Mouse (Mus musculus) lung, embryonic 15.5 days (tissue): Measurements from ENCODE around the gene Hgfac. TPM values are rescaled to one million over a fixed set of nuclear protein-coding genes. Genes with fewer than 3 reads are reported as not detected.

Experiments
- ATAC-seq: fragments of 200-750 bp; cut with Nextera tagmentation; 2 replicates; pipeline ENCODE4 v1.8.0; 2017; ENCODE audit warnings: moderate number of reproducible peaks, borderline replicate concordance; ENCODE audit not compliant: low FRiP score, low TSS enrichment; ENCODE audit errors: extremely low read depth
- H3K27ac ChIP-seq: fragments of 300-500 bp; sonication (generic); 2 replicates; pipeline ENCODE4 v1.5.1; 2015; ENCODE audit warnings: moderate library complexity, mild to moderate bottlenecking, inconsistent platforms
- H3K27me3 ChIP-seq: fragments of 300-500 bp; sonication (generic); 2 replicates; pipeline ENCODE4 v1.6.1; 2015; ENCODE audit warnings: inconsistent platforms
- H3K36me3 ChIP-seq: fragments of 300-500 bp; sonication (generic); 2 replicates; pipeline ENCODE4 v1.6.1; 2015; ENCODE audit warnings: inconsistent platforms
- H3K4me1 ChIP-seq: fragments of 300-500 bp; sonication (generic); 2 replicates; pipeline ENCODE4 v1.6.1; 2015; ENCODE audit warnings: inconsistent platforms
- H3K4me2 ChIP-seq: fragments of 300-500 bp; sonication (generic); 2 replicates; pipeline ENCODE4 v1.6.1; 2015; ENCODE audit warnings: inconsistent platforms, mild to moderate bottlenecking, moderate library complexity
- H3K4me3 ChIP-seq: fragments of 300-500 bp; sonication (generic); 2 replicates; pipeline ENCODE4 v1.5.1; 2015; ENCODE audit warnings: mild to moderate bottlenecking, inconsistent platforms
- H3K9ac ChIP-seq: fragments of 300-500 bp; sonication (generic); 2 replicates; pipeline ENCODE4 v1.6.1; 2015; ENCODE audit warnings: inconsistent platforms
- H3K9me3 ChIP-seq: fragments of 300-500 bp; sonication (generic); 2 replicates; pipeline ENCODE4 v1.6.1; 2016; ENCODE audit warnings: inconsistent platforms
- WGBS: fragments of 180-500 bp; shearing (Covaris S2); methylation state at CpG from one replicate; pipeline ENCODE4 v1.1.7; 2015; 5-methylcytosine and 5-hydroxymethylcytosine counted together
- polyA plus RNA-seq: library from polyadenylated mRNA; unstranded; fragments of >200 nt; fragmentation: Nextera tagmentation; extraction: Ambion mirVana; gene quantifications from 2 replicates; pipeline ENCODE4 v1.2.1, GENCODE M21; 2015

Hgfac gene
- polyA plus RNA-seq = 0.56 and 1.8 TPM in 2 replicates

GRCm38 (mm10) chr5:35041268-35041829, at the start of gene Hgfac:
Hgfac (plus strand) TSS chr5:35041509.
- no peaks in the 10 kb centered on the region for H3K27me3 ChIP-seq
- no peaks in the 10 kb centered on the region for H3K9me3 ChIP-seq
- H3K4me2 ChIP-seq = no peak within 1 kb of the TSS
- no peak for ATAC-seq
- no peaks in the 10 kb centered on the region for H3K4me1 ChIP-seq
- 26% methylated on average over 6 of the region's 6 CpGs for WGBS
- H3K4me3 ChIP-seq = no peak within 1 kb of the TSS
- no peak within 1 kb of the TSS for H3K27ac ChIP-seq
- no peak within 1 kb of the TSS for H3K9ac ChIP-seq
- no peaks in the 10 kb centered on the region for H3K36me3 ChIP-seq

DNA sequence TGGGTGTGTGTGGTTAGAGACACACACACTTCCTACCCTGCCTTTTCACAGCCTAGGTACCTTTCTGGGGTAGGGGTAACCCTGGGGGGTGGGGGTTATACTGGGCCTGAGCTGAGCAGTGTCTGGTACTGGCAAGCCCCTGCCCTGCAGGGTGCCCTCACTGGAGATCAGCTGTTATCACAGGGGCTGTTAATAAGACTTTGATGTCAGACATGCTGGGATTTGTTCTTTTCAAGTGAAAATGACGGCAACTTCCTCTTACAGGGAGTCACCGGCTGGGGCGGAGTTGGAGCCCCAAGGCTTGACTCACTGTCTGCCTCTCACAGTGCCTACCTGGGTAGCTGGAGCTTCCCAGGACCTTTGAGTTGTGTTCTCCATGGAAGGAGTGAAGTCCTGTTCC, 42.6 kb upstream of the Hgfac start:
- Histone ChIP-seq H3K27ac (no peak overlapping the region), H3K4me3 (no peak overlapping the region), H3K9me3 (no peaks in the 10 kb centered on the region), H3K36me3 (no peaks in the 10 kb centered on the region), H3K27me3 (no peaks in the 10 kb centered on the region), H3K4me1 (no peaks in the 10 kb centered on the region), H3K4me2 (no peak overlapping the region), H3K9ac (no peak overlapping the region)
- no peak for ATAC-seq
- 52% methylated on average over 3 of the region's 3 CpGs for WGBS

- Histone ChIP-seq H3K4me1 (no peaks in the 10 kb centered on the region), H3K9ac (no peak overlapping the region), H3K4me2 (no peak overlapping the region), H3K36me3 (no peaks in the 10 kb centered on the region), H3K27ac (no peak overlapping the region), H3K9me3 (no peaks in the 10 kb centered on the region), H3K4me3 (no peak overlapping the region), H3K27me3 (no peaks in the 10 kb centered on the region)
- no peak for ATAC-seq
- 69% methylated on average over 6 of the region's 6 CpGs for WGBS
Observed at GRCm38 (mm10) chr5:34999281-34999680, 42.0 kb upstream of the Hgfac start.

- Histone ChIP-seq H3K9ac (no peak overlapping the region), H3K4me3 (no peak overlapping the region), H3K4me1 (no peaks in the 10 kb centered on the region), H3K27ac (no peak overlapping the region), H3K27me3 (no peaks in the 10 kb centered on the region), H3K4me2 (no peak overlapping the region), H3K36me3 (no peaks in the 10 kb centered on the region), H3K9me3 (no peaks in the 10 kb centered on the region)
- ATAC-seq = no peak
Observed at GRCm38 (mm10) chr5:35000323-35000722, 41.0 kb upstream of the Hgfac start.

DNA sequence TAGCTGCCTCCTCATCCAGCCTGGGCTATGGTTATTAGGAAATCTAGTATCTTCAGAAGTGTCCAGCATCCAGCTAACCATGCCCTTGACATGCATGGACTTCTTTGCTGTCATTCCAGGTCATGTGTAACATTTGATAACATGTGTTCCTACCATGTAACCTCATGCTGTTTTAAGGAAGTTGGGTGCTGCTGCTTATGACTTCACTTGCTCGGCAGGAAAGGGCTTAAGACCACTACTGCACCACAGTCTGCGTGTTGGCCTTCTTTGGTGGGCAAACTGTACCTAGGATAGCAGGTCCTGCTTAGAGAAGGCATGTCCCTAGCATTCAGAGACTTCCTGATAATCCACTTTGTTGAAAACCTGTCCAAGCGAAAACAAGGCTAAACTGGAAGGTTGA, 40.2 kb upstream of the Hgfac start:
- Histone ChIP-seq H3K9me3 (no peaks in the 10 kb centered on the region), H3K4me3 (no peak overlapping the region), H3K4me1 (no peaks in the 10 kb centered on the region), H3K36me3 (0 out of 2 replicates have a peak, but pooled peaks cover 3% of the 10 kb centered on the region), H3K27me3 (no peaks in the 10 kb centered on the region), H3K27ac (no peak overlapping the region), H3K9ac (no peak overlapping the region), H3K4me2 (no peak overlapping the region)
- no peak for ATAC-seq
- WGBS = 69% methylated on average over 3 of the region's 3 CpGs

DNA sequence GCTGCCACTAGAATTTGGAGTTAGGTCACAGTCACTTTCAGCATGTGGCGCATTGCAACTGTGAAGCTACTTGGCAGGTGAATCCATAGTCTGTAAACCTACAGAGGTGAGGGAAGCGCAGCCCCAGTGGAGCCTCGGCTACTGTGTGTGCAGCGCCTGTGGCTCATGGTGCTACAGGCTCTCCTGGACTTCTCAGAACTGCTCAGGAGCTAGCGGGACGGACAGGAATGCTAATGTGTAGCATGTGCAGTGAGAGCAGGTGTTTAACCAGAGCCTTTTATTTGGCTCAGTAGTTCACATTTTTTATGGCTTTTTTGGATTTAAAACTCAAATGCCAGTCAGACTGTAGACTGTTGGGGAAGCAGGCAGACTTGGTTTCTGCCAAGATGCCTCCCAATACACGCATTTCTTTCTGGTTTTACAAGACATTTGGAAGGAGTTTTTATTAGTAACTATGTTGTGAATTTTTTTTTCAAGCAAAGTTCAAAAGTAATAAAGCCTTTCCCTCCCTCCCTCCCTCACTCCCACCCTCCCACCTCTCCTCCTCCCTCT, 37.6 kb upstream of the Hgfac start:
- Histone ChIP-seq H3K27me3 (no peaks in the 10 kb centered on the region), H3K4me3 (no peak overlapping the region), H3K27ac (no peak overlapping the region), H3K4me2 (no peak overlapping the region), H3K9me3 (no peaks in the 10 kb centered on the region), H3K36me3 (0 out of 2 replicates have a peak, but pooled peaks cover 3% of the 10 kb centered on the region), H3K9ac (no peak overlapping the region), H3K4me1 (no peaks in the 10 kb centered on the region)
- ATAC-seq = no peak
- 80% methylated on average over 7 of the region's 7 CpGs for WGBS

- 80% methylated on average over 2 of the region's 2 CpGs for whole genome bisulfite sequencing
- H3K27me3 ChIP-seq = no peaks in the 10 kb centered on the region
- no peaks in the 10 kb centered on the region for H3K4me1 ChIP-seq
- H3K4me2 ChIP-seq = no peak overlapping the region
- no peak for ATAC-seq
- no peak overlapping the region for H3K9ac ChIP-seq
- no peak overlapping the region for H3K4me3 ChIP-seq
- H3K27ac ChIP-seq = no peak overlapping the region
- 0 out of 2 replicates have a peak, but pooled peaks cover 3% of the 10 kb centered on the region for H3K36me3 ChIP-seq
- no peaks in the 10 kb centered on the region for H3K9me3 ChIP-seq
Observed at GRCm38 (mm10) chr5:35004769-35005168, 36.5 kb upstream of the Hgfac start.

GRCm38 (mm10) chr5:35005659-35006058, 35.6 kb upstream of the Hgfac start:
- ATAC-seq = no peak
- Histone ChIP-seq H3K27me3 (no peaks in the 10 kb centered on the region), H3K9ac (no peak overlapping the region)

GRCm38 (mm10) chr5:35006599-35006998, 34.7 kb upstream of the Hgfac start:
- Histone ChIP-seq H3K4me3 (no peak overlapping the region), H3K27me3 (no peaks in the 10 kb centered on the region), H3K4me1 (no peaks in the 10 kb centered on the region), H3K4me2 (no peak overlapping the region), H3K27ac (no peak overlapping the region), H3K9me3 (no peaks in the 10 kb centered on the region), H3K36me3 (0 out of 2 replicates have a peak, but pooled peaks cover 3% of the 10 kb centered on the region), H3K9ac (no peak overlapping the region)
- ATAC-seq = no peak
- 77% methylated on average over 2 of the region's 2 CpGs for WGBS

More at GRCm38 (mm10) chr5:35005659-35006058, 35.6 kb upstream of the Hgfac start:
- Histone ChIP-seq H3K9me3 (no peaks in the 10 kb centered on the region), H3K4me3 (no peak overlapping the region), H3K4me2 (no peak overlapping the region), H3K27ac (no peak overlapping the region), H3K4me1 (no peaks in the 10 kb centered on the region), H3K36me3 (0 out of 2 replicates have a peak, but pooled peaks cover 3% of the 10 kb centered on the region)
- WGBS = 92% methylated on average over 3 of the region's 3 CpGs

DNA sequence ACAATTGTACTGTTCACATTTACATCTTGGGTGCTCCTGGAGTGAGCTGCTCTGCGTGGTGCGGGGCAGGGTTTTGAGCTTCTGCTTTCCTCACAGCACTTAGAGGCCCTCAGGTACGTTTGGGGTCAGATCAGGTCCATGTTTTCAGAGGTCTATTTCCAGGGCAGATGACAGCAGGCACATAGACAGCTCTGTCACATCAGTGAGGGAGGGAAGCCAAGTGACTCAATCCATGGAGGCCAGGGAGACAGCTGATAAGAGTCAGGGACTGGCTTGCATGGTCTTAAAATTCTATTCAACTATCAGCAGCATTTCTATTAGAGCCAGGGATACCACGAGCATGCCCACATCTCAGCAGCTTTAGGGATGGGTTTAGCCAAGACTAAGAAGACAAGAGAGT, 32.1 kb upstream of the Hgfac start:
- WGBS = 91% methylated on average over 4 of the region's 4 CpGs
- H3K27me3 ChIP-seq = no peaks in the 10 kb centered on the region
- H3K36me3 ChIP-seq = 0 out of 2 replicates have a peak, but pooled peaks cover 3% of the 10 kb centered on the region
- no peak overlapping the region for H3K9ac ChIP-seq
- H3K4me2 ChIP-seq = no peak overlapping the region
- no peaks in the 10 kb centered on the region for H3K4me1 ChIP-seq
- H3K4me3 ChIP-seq = no peak overlapping the region
- no peak overlapping the region for H3K27ac ChIP-seq
- no peaks in the 10 kb centered on the region for H3K9me3 ChIP-seq
- ATAC-seq = no peak

- WGBS = 56% methylated on average over 5 of the region's 5 CpGs
- Histone ChIP-seq H3K9me3 (no peaks in the 10 kb centered on the region), H3K27me3 (no peaks in the 10 kb centered on the region), H3K36me3 (0 out of 2 replicates have a peak, but pooled peaks cover under 1% of the 10 kb centered on the region), H3K27ac (no peak overlapping the region), H3K4me1 (no peaks in the 10 kb centered on the region), H3K9ac (no peak overlapping the region), H3K4me2 (no peak overlapping the region), H3K4me3 (no peak overlapping the region)
- no peak for ATAC-seq
Observed at GRCm38 (mm10) chr5:35010656-35011055, 30.7 kb upstream of the Hgfac start.

DNA sequence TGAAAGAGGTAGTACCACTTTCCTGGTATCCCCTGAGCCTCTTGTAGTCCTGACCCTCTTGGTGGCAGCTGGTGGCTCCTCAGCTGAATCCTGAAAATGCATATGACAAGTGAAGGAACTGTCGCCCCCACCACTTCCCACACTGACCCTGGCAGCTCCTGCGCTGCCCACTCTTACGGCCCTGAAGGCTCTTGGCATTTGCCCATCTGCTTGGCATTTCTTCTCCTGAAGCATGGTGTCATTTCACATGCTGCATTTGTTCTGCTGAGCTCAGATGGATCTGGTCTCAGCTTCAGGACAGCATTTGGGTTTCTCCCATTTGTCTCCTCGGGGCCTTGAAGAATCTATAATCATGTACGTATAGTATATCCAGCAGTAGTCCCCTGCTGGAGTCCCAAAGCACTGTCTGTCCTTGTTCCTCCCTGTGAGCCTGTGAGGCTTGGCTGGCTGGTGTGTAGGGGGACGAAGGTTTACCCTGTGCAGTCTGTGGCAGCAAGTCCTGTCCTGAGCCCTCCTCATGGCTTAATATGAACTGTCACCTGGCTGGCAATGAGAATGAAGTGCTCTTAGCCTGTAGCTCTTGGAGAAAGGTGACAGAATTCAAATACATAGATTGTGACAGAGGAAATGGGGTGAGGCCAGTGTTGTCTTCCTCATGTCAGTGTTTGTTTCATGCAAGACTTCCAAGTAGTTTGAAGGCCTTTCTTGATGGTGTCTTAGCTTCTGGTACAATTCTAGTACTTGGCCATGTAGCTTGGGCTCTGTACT, 30.0 kb upstream of the Hgfac start:
- Histone ChIP-seq H3K27me3 (no peaks in the 10 kb centered on the region), H3K4me1 (no peaks in the 10 kb centered on the region), H3K36me3 (no peaks in the 10 kb centered on the region), H3K27ac (no peak overlapping the region), H3K4me2 (no peak overlapping the region), H3K4me3 (no peak overlapping the region), H3K9me3 (no peaks in the 10 kb centered on the region), H3K9ac (no peak overlapping the region)
- ATAC-seq = no peak
- WGBS = 87% methylated on average over 6 of the region's 6 CpGs
